In the genomic region with DNA sequence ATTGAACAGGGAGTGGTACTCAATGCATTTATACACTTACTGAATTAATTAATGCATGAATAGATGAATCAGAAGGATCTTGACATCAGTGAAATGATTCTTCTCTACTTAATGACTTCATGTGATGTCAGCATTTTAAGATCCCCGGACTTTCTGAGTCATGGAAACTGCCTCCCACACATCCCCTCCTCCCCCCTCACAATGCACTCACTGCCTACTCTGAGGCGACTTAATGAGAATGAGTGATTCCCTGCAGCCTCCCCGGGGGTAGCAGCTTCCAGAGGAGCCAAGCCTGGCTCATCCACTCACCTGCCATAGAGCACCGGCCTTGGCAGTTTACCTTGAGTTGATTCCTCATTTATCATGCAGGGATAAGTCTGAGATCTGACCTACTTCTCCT, we compare ENCODE assay signal across 12 mouse cellular contexts. TPM values are rescaled to one million over a fixed set of nuclear protein-coding genes. Genes with fewer than 3 reads are reported as not detected.
DNase-seq lines count a peak whose midpoint lies in the region.
"Had no signal": no experiment of that assay in that cellular context is flagged by ENCODE, and none has a peak within 500 bp of the region (broad histone marks: within the 10 kb centered on the region; RNA-seq: fewer than 3 reads in every experiment).

No protein-coding gene starts in this region.

- intact Hi-C loops in left cerebral cortex, postnatal 10 days (cut with DNase I): no loop called here

- DNase-seq in retina, postnatal 1 day: peak; percentile 32
- DNase-seq in retina, embryonic 14.5 days (ENCODE audit: low spot score): no peak
- DNase-seq in Muller cell, postnatal 12 days (ENCODE audit: inconsistent ontology term): peak; percentile 85
- DNase-seq in adrenal gland, postnatal 25 days: peak; percentile 25
- no peak for DNase-seq in left cerebral cortex, postnatal 10 days (ENCODE audit: extremely low spot score in 1 of 2, low spot score in 2 of 2)
- DNase-seq in ovary, adult 18-20 months (ENCODE audit: low spot score): no peak
- DNase-seq in heart, adult 18-20 months: no peak
- DNase-seq: cerebellum, adult 11-12 months; cerebellum, postnatal 25 days; gastrocnemius, postnatal 10 days; kidney, adult 18-20 months; right cerebral cortex, postnatal 14 days had no signal

RNA-seq across cellular contexts. Expression of a gene that starts 27.9 kb away (rescaled TPM):
- 16.6 and 18.5 TPM in 2 replicates for total RNA-seq in adrenal gland, postnatal 25 days (2021)
- 10 to 100 TPM; 17.5 to 18.6 TPM for total RNA-seq in left cerebral cortex, postnatal 10 days (2021)
- total RNA-seq in heart, adult 18-20 months (2021): 10 to 100 TPM; 23.2 to 24.4 TPM

RNA-seq across cellular contexts. Expression of a gene that starts 46.0 kb away (rescaled TPM):
- 166 and 180 TPM in 2 replicates for total RNA-seq in adrenal gland, postnatal 25 days (2021)
- 100 to 1,000 TPM; 180 to 192 TPM for total RNA-seq in left cerebral cortex, postnatal 10 days (2021)
- over 10,000 TPM in 1 of 2 experiments, 1,000 to 10,000 TPM in 1; 9,705 to 11,464 TPM for total RNA-seq in heart, adult 18-20 months (2021)

RNA-seq across cellular contexts. Expression of a gene that starts 57.3 kb away (rescaled TPM):
- total RNA-seq in adrenal gland, postnatal 25 days (2021): 254 and 278 TPM in 2 replicates
- 10 to 100 TPM; 41.6 to 49.4 TPM for total RNA-seq in left cerebral cortex, postnatal 10 days (2021)
- 100 to 1,000 TPM; 151 to 172 TPM for total RNA-seq in heart, adult 18-20 months (2021)

Comparison
In these comparisons a context has a peak if more than half of its experiments do, and no peak if none do; other contexts are left out.
1. DNase-seq: peak in retina, postnatal 1 day (single experiment), Muller cell, postnatal 12 days (single experiment) and adrenal gland, postnatal 25 days (single experiment); none in retina, embryonic 14.5 days (single experiment), left cerebral cortex, postnatal 10 days (0 of 2), ovary, adult 18-20 months (single experiment) and heart, adult 18-20 months (0 of 2).
2. RNA of a gene that starts 46.0 kb away (total RNA-seq): 9,705 to 11,464 TPM in heart, adult 18-20 months; 180 to 192 TPM in left cerebral cortex, postnatal 10 days and 166 to 180 TPM in adrenal gland, postnatal 25 days; every median in the first group is over 10 times any median in the second.